In genomic region chr17:85393091-85393890, GRCm38 (mm10) we compare ENCODE assay signal across 16 mouse cellular contexts.
DNase-seq lines count a peak whose midpoint lies in the region; ATAC-seq and TF ChIP-seq lines count a peak whose summit lies in the region.
"Had no signal": no experiment of that assay in that cellular context is flagged by ENCODE, and none has a peak within 500 bp of the region (broad histone marks: within the 10 kb centered on the region; RNA-seq: fewer than 3 reads in every experiment).

No protein-coding gene starts in this region.

- no peaks in the 10 kb centered on the region for H3K36me3 ChIP-seq in midbrain, embryonic 10.5 days
- H3K36me3 ChIP-seq in midbrain, postnatal 0 days (ENCODE audit: insufficient read depth, low read length): no peaks in the 10 kb centered on the region
- H3K36me3 ChIP-seq in forebrain, embryonic 16.5 days (ENCODE audit: control insufficient read depth, insufficient read depth): no peaks in the 10 kb centered on the region
- H3K36me3 ChIP-seq in midbrain, embryonic 11.5 days (ENCODE audit: control insufficient read depth, insufficient read depth, low read length): no peaks in the 10 kb centered on the region
- H3K36me3 ChIP-seq in heart, embryonic 11.5 days (ENCODE audit: control insufficient read depth, insufficient read depth, low read length): no peaks in the 10 kb centered on the region
- H3K36me3 ChIP-seq: G1E; liver, embryonic 13.5 days had no signal

- peak overlapping the region; percentile 4; the same call in 1 of the 2 replicates for H3K27ac ChIP-seq in midbrain, embryonic 10.5 days (replicated peaks)
- no peak overlapping the region for H3K27ac ChIP-seq in midbrain, postnatal 0 days (ENCODE audit: low read depth, low read length)
- H3K27ac ChIP-seq in forebrain, embryonic 16.5 days (ENCODE audit: low read length): peak overlapping the region; percentile 33; the same call in 1 of the 2 replicates
- peak overlapping the region; percentile 10; the same call in 1 of the 2 replicates for H3K27ac ChIP-seq in midbrain, embryonic 11.5 days (ENCODE audit: low read depth, low read length)
- H3K27ac ChIP-seq in heart, embryonic 11.5 days (ENCODE audit: low read depth, low read length): no peak overlapping the region
- H3K27ac ChIP-seq: heart, adult 2 months; liver, embryonic 13.5 days had no signal

- H3K4me3 ChIP-seq in midbrain, embryonic 10.5 days: no peak overlapping the region
- no peak overlapping the region for H3K4me3 ChIP-seq in midbrain, postnatal 0 days (ENCODE audit: low read depth, low read length)
- no peak overlapping the region for H3K4me3 ChIP-seq in forebrain, embryonic 16.5 days (replicated peaks; ENCODE audit: low read length)
- no peak overlapping the region for H3K4me3 ChIP-seq in midbrain, embryonic 11.5 days (ENCODE audit: low read depth, low read length)
- no peak overlapping the region for H3K4me3 ChIP-seq in heart, embryonic 11.5 days (ENCODE audit: low read depth, low read length)
- H3K4me3 ChIP-seq: heart, adult 2 months; liver, embryonic 13.5 days had no signal

- peak; percentile 41 for DNase-seq in midbrain, embryonic 10.5 days (ENCODE audit: low spot score)
- DNase-seq in midbrain, postnatal 0 days (ENCODE audit: low spot score): no peak
- DNase-seq in midbrain, embryonic 11.5 days (ENCODE audit: low spot score, missing footprints): peak; percentile 92
- DNase-seq in retina, postnatal 1 day: peak; percentile 85
- no peak for DNase-seq in cerebellum, adult 18-20 months
- no peak for DNase-seq in left cerebral cortex, postnatal 10 days (ENCODE audit: extremely low spot score in 1 of 2, low spot score in 2 of 2)
- DNase-seq: cerebellum, adult 9-11 months; heart, adult 2 months; heart, postnatal 14 days; kidney, adult 11 months; liver, embryonic 13.5 days; lung, postnatal 10 days had no signal

- TF ChIP-seq CTCF in midbrain, postnatal 0 days (IDR thresholded peaks at IDR 0.05): no peak

- peaks cover 49% of the 10 kb centered on the region for H3K4me1 ChIP-seq in midbrain, embryonic 10.5 days
- no peaks in the 10 kb centered on the region for H3K4me1 ChIP-seq in midbrain, postnatal 0 days (ENCODE audit: insufficient read depth, low read length)
- H3K4me1 ChIP-seq in forebrain, embryonic 16.5 days (replicated peaks; ENCODE audit: control insufficient read depth, insufficient read depth, low read length): peaks cover 36% of the 10 kb centered on the region
- peaks cover 27% of the 10 kb centered on the region for H3K4me1 ChIP-seq in midbrain, embryonic 11.5 days (ENCODE audit: control insufficient read depth, insufficient read depth, low read length)
- H3K4me1 ChIP-seq in heart, embryonic 11.5 days (ENCODE audit: control insufficient read depth, insufficient read depth, low read length): no peaks in the 10 kb centered on the region

- ATAC-seq in midbrain, postnatal 0 days (ENCODE audit: low FRiP score): no peak
- ATAC-seq in forebrain, embryonic 16.5 days: peak; percentile 21
- ATAC-seq in midbrain, embryonic 11.5 days (ENCODE audit: low FRiP score): peak; percentile 70
- no peak for ATAC-seq in heart, embryonic 11.5 days (replicated peaks; ENCODE audit: insufficient number of reproducible peaks, low FRiP score, low TSS enrichment)
- ATAC-seq: activated CD4-positive, CD25-positive, alpha-beta regulatory T cell, adult 4 months had no signal

- intact Hi-C loops in left cerebral cortex, postnatal 10 days (cut with DNase I): no loop called here

- no peak overlapping the region for H3K9ac ChIP-seq in midbrain, postnatal 0 days (replicated peaks; ENCODE audit: low read length, poor library complexity, severe bottlenecking)
- H3K9ac ChIP-seq in forebrain, embryonic 16.5 days (replicated peaks; ENCODE audit: low read depth, low read length): no peak overlapping the region
- H3K9ac ChIP-seq in midbrain, embryonic 11.5 days (ENCODE audit: low read length): no peak overlapping the region
- no peak overlapping the region for H3K9ac ChIP-seq in heart, embryonic 11.5 days (ENCODE audit: low read depth, low read length)
- H3K9ac ChIP-seq: liver, embryonic 13.5 days had no signal

- H3K4me2 ChIP-seq in midbrain, postnatal 0 days (ENCODE audit: low read depth, low read length, poor library complexity, severe bottlenecking): no peak overlapping the region
- H3K4me2 ChIP-seq in forebrain, embryonic 16.5 days (ENCODE audit: low read length): peak overlapping the region; percentile 46
- H3K4me2 ChIP-seq in midbrain, embryonic 11.5 days: no peak overlapping the region; the same call in 1 of the 2 replicates
- H3K4me2 ChIP-seq in heart, embryonic 11.5 days: no peak overlapping the region
- H3K4me2 ChIP-seq: liver, embryonic 13.5 days had no signal

- WGBS in midbrain, embryonic 10.5 days: 37% methylated on average over 16 of the region's 16 CpGs
- WGBS in midbrain, postnatal 0 days: 35% methylated on average over 16 of the region's 16 CpGs
- WGBS in forebrain, embryonic 16.5 days: 8% methylated on average over 16 of the region's 16 CpGs
- 23% methylated on average over 16 of the region's 16 CpGs for whole genome bisulfite sequencing in midbrain, embryonic 11.5 days
- 85% methylated on average over 16 of the region's 16 CpGs for WGBS in heart, embryonic 11.5 days (ENCODE audit: insufficient replicate concordance)

- peaks cover 58% of the 10 kb centered on the region for H3K27me3 ChIP-seq in midbrain, embryonic 10.5 days (ENCODE audit: low read depth, poor library complexity, severe bottlenecking)
- peaks cover 4% of the 10 kb centered on the region; the same call in 1 of the 2 replicates for H3K27me3 ChIP-seq in midbrain, postnatal 0 days (ENCODE audit: insufficient read depth, low read length)
- peaks cover 4% of the 10 kb centered on the region for H3K27me3 ChIP-seq in forebrain, embryonic 16.5 days (replicated peaks; ENCODE audit: control insufficient read depth, insufficient read depth, low read length)
- peaks cover 5% of the 10 kb centered on the region; the same call in 1 of the 2 replicates for H3K27me3 ChIP-seq in midbrain, embryonic 11.5 days (ENCODE audit: control insufficient read depth, insufficient read depth, low read length)
- no peaks in the 10 kb centered on the region for H3K27me3 ChIP-seq in heart, embryonic 11.5 days (ENCODE audit: control insufficient read depth, insufficient read depth, low read length)
- H3K27me3 ChIP-seq: liver, embryonic 13.5 days had no signal

- H3K9me3 ChIP-seq in midbrain, embryonic 10.5 days (replicated peaks): no peaks in the 10 kb centered on the region
- H3K9me3 ChIP-seq in midbrain, postnatal 0 days (ENCODE audit: low read length): 0 out of 2 replicates have a peak, but pooled peaks cover 2% of the 10 kb centered on the region
- no peaks in the 10 kb centered on the region for H3K9me3 ChIP-seq in forebrain, embryonic 16.5 days (ENCODE audit: control insufficient read depth, low read length)
- no peaks in the 10 kb centered on the region for H3K9me3 ChIP-seq in midbrain, embryonic 11.5 days (ENCODE audit: control insufficient read depth, low read length)
- H3K9me3 ChIP-seq in heart, embryonic 11.5 days (replicated peaks; ENCODE audit: control insufficient read depth, low read length): no peaks in the 10 kb centered on the region
- H3K9me3 ChIP-seq: G1E; liver, embryonic 13.5 days had no signal

Comparison
In these comparisons a context has a peak if more than half of its experiments do, and no peak if none do; other contexts are left out.
1. DNase-seq: peak in midbrain, embryonic 10.5 days (single experiment), midbrain, embryonic 11.5 days (single experiment) and retina, postnatal 1 day (single experiment); none in midbrain, postnatal 0 days (single experiment), cerebellum, adult 18-20 months (0 of 2) and left cerebral cortex, postnatal 10 days (0 of 2).
2. H3K27ac ChIP-seq: peak in midbrain, embryonic 10.5 days (single experiment), forebrain, embryonic 16.5 days (single experiment) and midbrain, embryonic 11.5 days (single experiment); none in midbrain, postnatal 0 days (single experiment) and heart, embryonic 11.5 days (single experiment).
3. ATAC-seq: peak in forebrain, embryonic 16.5 days (single experiment) and midbrain, embryonic 11.5 days (single experiment); none in midbrain, postnatal 0 days (single experiment) and heart, embryonic 11.5 days (single experiment).